Mouse (Mus musculus): ENCODE measurements around the gene Tmem151a.

Gene Tmem151a

DNA sequence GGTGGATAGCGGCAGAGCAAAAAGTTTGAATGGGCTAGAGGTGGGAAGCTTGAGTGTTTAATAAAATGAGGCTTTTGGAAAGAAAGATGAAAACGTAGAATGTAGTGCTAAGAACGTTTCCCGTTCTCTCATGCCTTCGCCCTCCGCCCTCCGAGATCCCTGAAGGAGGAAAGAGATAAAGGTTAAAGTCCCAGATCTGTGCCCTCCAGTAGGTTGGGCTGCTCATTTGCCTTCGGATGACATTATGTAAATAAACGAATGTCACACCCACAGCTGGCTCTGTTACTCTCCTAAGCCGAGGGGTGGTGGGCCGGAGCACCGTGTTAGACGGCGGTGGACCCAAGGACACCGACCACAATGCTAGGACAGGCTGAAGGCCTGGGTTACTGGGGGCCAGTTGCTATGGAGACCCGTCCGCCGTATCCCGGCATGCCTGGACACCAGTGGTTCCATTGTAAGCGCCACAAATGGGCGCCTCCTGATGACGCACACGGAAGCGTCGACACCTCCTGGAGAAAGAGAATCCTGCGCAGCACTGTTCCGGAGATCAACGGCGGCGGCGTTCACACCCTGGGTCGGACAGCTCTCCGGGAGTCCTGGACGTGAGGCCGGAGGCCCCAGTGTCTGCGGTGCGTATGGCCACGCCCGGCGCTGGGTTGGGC, 44.3 kb downstream of the Tmem151a start, which contains the start of gene Brms1:
TSS of gene Brms1 (plus strand) at position 493 of the 662 bp plus-strand sequence.
- DNase-seq (ENCODE audit: low spot score), result peak; percentile 85

DNA sequence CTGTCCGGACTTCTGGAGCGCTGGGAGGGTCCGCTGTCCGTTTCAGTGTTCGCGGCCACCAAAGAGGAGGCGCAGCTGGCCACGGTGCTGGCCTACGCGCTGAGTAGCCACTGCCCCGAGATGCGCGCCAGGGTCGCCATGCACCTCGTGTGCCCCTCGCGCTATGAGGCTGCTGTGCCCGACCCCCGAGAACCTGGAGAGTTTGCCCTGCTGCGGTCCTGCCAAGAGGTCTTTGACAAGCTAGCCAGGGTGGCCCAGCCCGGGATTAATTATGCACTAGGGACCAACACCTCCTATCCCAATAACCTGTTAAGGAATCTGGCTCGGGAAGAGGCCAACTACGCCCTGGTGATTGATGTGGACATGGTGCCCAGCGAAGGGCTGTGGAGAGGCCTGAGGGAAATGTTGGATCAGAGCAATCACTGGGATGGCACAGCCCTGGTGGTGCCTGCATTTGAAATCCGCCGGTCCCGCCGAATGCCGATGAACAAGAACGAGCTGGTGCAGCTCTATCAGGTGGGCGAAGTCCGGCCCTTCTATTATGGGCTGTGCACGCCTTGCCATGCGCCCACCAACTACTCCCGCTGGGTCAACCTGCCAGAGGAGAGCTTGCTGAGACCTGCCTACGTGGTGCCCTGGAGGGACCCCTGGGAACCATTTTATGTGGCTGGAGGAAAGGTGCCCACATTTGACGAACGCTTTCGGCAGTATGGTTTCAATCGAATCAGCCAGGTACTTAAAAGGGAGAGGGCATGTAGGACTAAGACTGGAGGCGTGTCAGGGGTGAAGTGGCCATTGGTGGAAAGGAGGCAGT, 45.8 kb downstream of the Tmem151a start:
- DNase-seq (ENCODE audit: low spot score), result no peak

GRCm38 (mm10) chr19:5038709-5039156, 46.6 kb downstream of the Tmem151a start, which contains the start of the genes B4gat1 and AC124502.3:
Gene B4gat1 (plus strand): TSS chr19:5038826.
Gene AC124502.3 (plus strand): TSS chr19:5038891.
- DNase-seq (ENCODE audit: low spot score), result peak; percentile 79

DNA sequence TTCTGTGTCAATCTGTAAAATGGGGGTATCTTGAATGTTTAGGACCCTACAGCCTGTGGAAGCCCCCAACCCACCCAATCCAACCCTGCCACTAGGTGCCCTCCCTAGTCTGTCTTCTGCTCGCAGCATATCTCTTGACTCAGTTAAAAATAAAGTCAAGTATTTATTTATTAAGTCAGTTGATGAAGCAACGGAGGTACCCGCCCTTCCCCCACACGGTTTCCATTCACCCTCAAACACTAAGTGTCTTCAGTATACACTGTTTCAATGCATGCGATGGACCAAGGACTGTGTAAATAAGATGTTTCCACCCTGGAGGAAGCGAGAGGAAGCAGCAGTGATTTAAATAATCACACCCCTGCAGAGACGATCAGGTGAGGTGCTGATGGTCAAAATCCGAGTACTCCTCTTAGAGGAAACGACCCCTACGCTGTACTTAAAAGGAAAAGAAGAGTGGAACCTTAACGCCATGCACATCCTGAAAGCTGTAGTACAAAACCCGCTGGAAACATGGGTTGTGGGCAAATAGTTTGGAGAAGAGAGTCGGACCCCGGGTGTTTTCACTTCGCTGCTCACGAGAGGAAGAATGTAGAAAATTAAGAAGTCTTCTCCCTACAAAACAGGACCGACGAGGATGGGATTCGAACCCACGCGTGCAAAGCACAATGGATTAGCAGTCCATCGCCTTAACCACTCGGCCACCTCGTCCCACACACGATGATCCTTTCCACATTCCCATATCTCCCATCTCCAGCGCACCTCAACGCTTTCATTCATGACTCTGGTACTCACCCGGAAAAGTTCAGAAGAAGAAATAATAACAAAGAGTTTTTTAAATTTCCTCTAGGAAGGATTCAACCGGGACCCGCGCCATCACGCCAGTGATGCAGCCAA, 47.4 kb downstream of the Tmem151a start:
- peak; percentile 72 for DNase-seq (ENCODE audit: low spot score)

DNA sequence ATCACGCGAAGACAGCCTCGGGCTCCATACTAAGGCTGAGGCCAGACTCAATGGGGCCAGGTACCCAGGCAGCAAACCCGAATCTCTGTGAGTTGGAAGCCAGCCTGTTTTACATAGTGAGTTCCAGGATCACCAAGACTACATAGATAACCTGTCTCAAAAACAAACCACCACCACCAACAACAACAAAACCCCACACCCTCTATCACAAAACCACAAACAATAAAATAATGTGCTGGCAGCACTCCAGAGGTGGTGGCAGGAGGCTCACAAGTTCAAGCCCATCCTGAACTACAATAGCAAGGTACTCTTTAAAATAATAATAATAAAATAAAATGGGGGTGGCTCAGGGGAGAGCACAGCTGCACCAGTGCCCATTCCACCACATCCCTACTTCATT, 48.8 kb downstream of the Tmem151a start:
- no peak for DNase-seq (ENCODE audit: low spot score)

- no peak for DNase-seq (ENCODE audit: low spot score)
Measured at GRCm38 (mm10) chr19:5032686-5033085, 52.6 kb downstream of the Tmem151a start.

- DNase-seq (ENCODE audit: low spot score), result no peak
Measured at GRCm38 (mm10) chr19:5026111-5026510, 59.2 kb downstream of the Tmem151a start.

- peak; percentile 80 for DNase-seq (ENCODE audit: low spot score)
Measured at GRCm38 (mm10) chr19:5023621-5024479, 61.5 kb downstream of the Tmem151a start, which contains the start of gene Slc29a2. Gene Slc29a2 (plus strand): TSS chr19:5023860.

- no peak for DNase-seq (ENCODE audit: low spot score)
Measured at GRCm38 (mm10) chr19:5021416-5021815, 63.9 kb downstream of the Tmem151a start.

All from ovary, postnatal 14 days (tissue).